Mouse (Mus musculus): ENCODE results near the gene Adam1a. TPM values are rescaled to one million over a fixed set of nuclear protein-coding genes. Genes with fewer than 3 reads are reported as not detected.

Adam1a gene
- polyA plus RNA-seq (2017; shearing (Covaris generic)) = 1.0 TPM

DNA sequence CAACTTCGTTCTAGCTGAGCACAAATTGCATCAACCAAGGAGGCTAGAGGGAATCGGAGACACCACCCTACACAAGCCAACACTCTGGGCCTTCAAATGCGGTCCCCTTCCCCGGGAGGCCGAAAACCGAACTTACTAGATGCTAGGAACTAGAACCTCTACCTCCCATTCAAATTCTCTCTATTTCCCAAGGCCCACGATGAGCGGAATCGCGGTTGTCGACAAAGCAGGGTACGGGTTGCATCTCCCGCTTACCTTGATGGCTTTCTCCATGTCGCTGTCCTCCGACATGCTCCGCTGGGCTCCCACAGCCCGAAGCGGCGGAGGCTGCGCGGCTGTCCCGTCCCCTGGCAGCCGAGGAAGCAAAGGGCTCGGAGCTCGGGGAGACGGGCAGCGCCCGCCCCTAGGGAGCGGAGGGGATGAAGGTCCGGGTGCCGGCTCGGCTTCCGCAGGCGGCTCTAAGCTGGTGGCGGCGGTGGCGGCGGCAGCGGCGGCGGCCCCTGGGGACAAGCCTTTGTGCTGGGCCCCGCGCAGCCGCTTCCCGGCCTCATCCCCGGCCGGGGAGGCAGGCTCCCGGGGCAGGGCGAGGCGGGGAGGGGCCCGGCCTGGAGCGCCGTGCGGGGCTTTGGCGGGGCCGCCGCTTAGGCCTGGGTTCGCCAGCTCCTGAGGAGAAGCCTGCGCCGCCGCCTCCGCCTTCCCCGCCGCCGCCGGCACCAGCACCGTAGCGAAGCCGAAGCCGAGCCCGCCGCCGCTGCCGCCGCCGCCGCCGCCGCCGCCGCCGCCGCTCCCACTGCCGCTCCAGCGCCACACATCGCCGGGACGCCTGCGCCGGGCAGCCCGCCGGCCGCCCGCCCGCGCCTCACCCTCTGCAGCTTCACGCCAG lies at the start of gene Adam1a, which contains the start of gene Gm42878:
TSS of gene Adam1a (minus strand) at position 573 of the 883 bp plus-strand sequence.
TSS of gene Gm42878 (minus strand) at position 573 of the 883 bp plus-strand sequence.

DNA sequence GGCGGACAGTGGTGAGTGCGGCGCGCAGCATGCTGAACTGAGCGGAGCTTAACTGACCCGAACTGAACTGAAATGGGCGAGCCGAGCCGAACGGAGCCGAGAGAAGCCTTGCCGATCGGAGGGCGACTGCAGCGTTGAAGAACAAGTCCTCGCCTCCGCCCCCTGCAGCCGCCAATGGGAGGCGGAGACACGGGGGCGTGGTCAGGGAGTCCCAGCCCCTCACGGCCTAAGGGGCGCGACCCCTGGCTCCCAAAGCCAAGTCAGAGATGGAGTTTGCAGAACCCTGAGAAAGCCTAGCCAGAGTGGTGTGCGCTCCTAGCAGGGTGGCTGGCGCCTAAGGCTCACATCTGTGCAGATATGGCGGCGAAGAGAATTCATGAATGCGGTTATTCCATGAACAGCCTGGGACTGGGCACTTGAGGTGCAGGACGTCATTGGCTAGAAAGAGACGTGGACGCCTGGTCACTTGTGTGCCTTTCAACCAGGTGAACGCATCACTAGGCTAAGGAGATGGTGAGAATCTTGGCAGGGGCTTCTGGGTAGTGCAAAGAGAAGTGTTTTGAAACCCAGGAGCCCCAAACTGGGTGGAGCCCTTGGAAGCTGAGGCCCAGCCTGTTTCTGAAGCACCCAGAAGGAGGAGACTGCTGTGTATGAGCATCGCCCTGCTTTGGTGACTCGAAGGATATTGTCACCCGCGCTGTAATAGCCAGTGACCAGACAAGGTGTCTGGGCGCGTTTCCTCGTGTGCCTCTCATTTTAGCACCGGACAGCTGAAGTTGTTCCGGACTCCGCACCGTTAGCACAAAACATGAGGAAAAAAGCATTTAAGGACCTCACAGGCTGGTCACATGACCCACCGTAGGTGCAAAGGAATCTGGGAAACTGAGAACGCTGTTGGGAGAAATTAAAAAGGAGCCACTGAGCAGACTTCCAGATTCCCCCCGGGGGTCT lies 48.4 kb upstream of the Adam1a start, which contains the start of gene Aldh2:
TSS of gene Aldh2 (minus strand) at position 374 of the 951 bp plus-strand sequence.

DNA sequence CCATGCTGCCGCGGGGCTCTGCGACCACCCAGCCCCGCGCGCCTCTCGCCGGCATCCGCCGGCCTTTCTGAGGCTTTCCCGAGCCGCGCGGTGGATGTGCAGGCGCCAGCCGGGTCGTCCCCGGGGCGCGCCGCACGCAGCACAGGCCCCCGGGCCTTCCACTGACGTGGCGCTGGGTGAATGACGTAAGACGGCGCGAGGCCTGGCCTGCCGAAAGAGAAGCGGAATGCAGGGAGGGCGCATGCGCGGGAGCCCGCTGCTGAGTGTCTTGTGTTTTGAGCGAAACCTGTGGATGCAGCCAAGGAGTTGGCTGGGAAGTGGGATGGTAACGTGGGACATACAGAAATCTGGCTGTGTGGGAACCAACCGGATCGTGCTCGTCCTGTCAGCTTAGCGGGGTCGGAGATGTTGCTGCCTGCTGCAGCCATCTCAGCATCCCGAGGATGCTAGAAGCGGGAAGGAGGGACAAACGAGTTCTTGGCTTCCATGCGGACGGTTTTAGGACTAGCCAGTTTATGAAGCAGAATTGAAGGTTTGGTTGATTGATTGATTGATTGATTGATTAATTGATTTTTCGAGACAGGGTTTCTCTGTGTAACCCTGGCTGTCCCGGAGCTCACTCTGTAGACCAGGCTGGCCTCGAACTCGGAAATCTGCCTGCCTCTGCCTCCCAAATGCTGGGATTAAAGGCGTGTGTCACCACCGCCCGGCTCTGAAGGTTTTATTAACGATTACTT lies 679 bp upstream of the Adam1a start, which contains the start of gene Mapkapk5:
TSS of gene Mapkapk5 (minus strand) at position 113 of the 737 bp plus-strand sequence.

DNA sequence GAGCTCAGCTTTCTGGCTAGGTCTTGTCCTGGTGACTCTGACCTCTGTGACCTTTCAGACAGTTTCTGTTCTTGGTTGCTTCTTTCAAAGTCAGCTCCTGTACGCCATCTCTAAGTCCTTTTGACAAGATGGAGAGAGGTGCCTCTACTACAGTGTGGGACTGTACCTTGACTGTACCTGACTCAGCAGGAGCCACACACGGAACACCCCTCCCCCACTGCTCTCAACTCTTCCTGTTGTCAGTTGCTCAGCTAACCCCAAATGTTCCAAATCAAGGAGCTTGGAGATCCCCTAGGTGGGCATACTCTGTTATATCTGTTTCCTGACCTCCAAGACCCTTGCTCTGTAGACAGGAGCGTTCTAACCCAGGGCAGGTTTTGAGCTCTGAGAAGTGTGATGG lies 42.1 kb downstream of the Adam1a start, which contains the start of gene Adam1b:
TSS of gene Adam1b (minus strand) at position 205 of the 400 bp plus-strand sequence.

Other genes starting within 250 kb of the Adam1a start
- gene Trafd1, start 159.8 kb downstream of the Adam1a start, polyA plus RNA-seq (2017; shearing (Covaris generic)) = 62.9 TPM
- 40.6 TPM for gene Naa25, start 147.5 kb downstream of the Adam1a start, polyA plus RNA-seq (2017; shearing (Covaris generic))
- gene Tmem116, start 93.6 kb downstream of the Adam1a start, polyA plus RNA-seq (2017; shearing (Covaris generic)) = 1.5 TPM
- 67.2 TPM for gene Erp29, start 93.0 kb downstream of the Adam1a start, polyA plus RNA-seq (2017; shearing (Covaris generic))
- gene Adam1b, start 42.0 kb downstream of the Adam1a start, polyA plus RNA-seq (2017; shearing (Covaris generic)) = not detected
- not detected for gene Gm42878, start within 50 bp of the Adam1a start, polyA plus RNA-seq (2017; shearing (Covaris generic))
- gene Mapkapk5, start 423 bp upstream of the Adam1a start, polyA plus RNA-seq (2017; shearing (Covaris generic)) = 24.3 TPM
- 17.5 TPM for gene Aldh2, start 48.3 kb upstream of the Adam1a start, polyA plus RNA-seq (2017; shearing (Covaris generic))
- 3.4 TPM for gene Acad12, start 73.5 kb upstream of the Adam1a start, polyA plus RNA-seq (2017; shearing (Covaris generic))
- 11.0 TPM for gene Acad10, start 115.0 kb upstream of the Adam1a start, polyA plus RNA-seq (2017; shearing (Covaris generic))
- gene Brap, start 115.1 kb upstream of the Adam1a start, polyA plus RNA-seq (2017; shearing (Covaris generic)) = 6.8 TPM
- gene Atxn2, start 165.9 kb upstream of the Adam1a start, polyA plus RNA-seq (2017; shearing (Covaris generic)) = 16.3 TPM

Data from activated CD4-positive, CD25-positive, alpha-beta regulatory T cell, adult 9 weeks (primary cell).